Mouse (Mus musculus) small intestine, adult 10 weeks (tissue): ENCODE measurements around the gene Ldoc1. TPM values are rescaled to one million over a fixed set of nuclear protein-coding genes. Genes with fewer than 3 reads are reported as not detected.

ENCODE experiments used
- polyA plus RNA-seq: library from polyadenylated mRNA; stranded (reverse); fragments of 350-450 nt; fragmentation: Illumina TruSeq; extraction: RNeasy Lipid Tissue Mini Kit (QIAGEN cat#74804); gene quantifications from one replicate; pipeline ENCODE4 v1.2.3, GENCODE M21; 2014; ENCODE audit warnings: low replicate concordance

Ldoc1 gene
- polyA plus RNA-seq = not detected

GRCm38 (mm10) chrX:61709302-61710033, at the start of gene Ldoc1:
Gene Ldoc1 (plus strand): TSS chrX:61709497.

